8 mouse cellular contexts compared by ENCODE assay signal in the genomic region with DNA sequence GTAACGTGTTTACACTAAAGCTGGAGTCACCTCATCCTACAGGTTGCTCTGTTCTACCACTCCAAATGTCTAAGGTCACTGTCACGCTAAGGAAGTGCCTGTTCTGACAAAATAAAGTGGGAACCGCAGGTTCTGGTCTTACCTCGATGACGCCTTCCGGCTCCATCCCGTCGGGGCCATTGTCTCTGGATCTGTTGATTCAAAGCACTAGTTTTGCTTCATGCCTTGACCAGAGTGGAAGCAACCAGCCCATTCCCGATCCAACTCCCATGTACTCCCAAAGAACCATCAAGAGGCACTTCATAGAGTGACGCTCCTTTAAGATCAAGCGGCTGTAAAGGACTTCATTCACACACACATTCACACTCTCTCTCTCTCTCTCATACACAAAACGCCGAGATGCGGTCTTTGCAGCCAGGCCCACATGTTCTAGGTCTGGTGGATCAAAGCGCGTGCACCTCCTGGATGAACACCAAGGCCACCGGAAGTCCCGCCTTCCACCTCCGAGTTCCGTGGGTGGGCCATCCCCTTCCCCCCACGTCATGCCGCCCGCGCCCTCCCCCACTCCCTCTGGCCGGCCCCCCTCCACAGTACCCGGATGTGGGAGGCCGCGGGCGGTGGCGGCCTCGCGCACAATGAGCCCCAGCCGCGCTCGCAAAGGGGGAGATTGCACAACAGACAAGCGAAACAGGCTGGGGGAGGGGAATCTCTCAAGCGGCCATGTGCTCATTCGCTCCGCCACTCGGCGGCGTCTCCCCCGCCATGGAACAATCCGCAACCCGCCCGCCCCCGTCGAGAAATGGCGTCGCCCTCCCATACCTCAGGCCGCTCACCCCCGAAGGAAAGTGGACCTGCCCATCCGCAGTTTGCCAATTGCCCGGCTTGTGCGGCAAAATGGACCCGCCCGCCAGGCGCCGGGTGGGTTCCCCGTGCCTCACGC. TPM values are rescaled to one million over a fixed set of nuclear protein-coding genes. Genes with fewer than 3 reads are reported as not detected.
DNase-seq lines count a peak whose midpoint lies in the region; ATAC-seq lines count a peak whose summit lies in the region.

No protein-coding gene starts in this region.

- H3K4me2 ChIP-seq in hindbrain, embryonic 16.5 days (ENCODE audit: low read length): peak overlapping the region; percentile 97

- peaks cover 41% of the 10 kb centered on the region for H3K36me3 ChIP-seq in hindbrain, embryonic 16.5 days (ENCODE audit: control insufficient read depth, insufficient read depth, low read length)
- H3K36me3 ChIP-seq in macrophage (ENCODE audit: inconsistent target): peaks cover 48% of the 10 kb centered on the region

- peak; percentile 77 for ATAC-seq in hindbrain, embryonic 16.5 days

- H3K4me1 ChIP-seq in hindbrain, embryonic 16.5 days (ENCODE audit: control insufficient read depth, insufficient read depth, low read depth, low read length): peaks cover 22% of the 10 kb centered on the region

- peak; percentile 96 for DNase-seq in R1 (ENCODE audit: low read depth, low spot score)
- peak; percentile 96 to 98 for DNase-seq in cerebellum, postnatal 25 days
- DNase-seq in frontal cortex, postnatal 36 days (ENCODE audit: low spot score in 2 of 2): peak; percentile 87 to 88
- DNase-seq in left cerebral cortex, adult 18-20 months (ENCODE audit: low spot score in 2 of 2): peak; percentile 85 to 89
- DNase-seq in right cerebral cortex, adult 18-20 months: peak; percentile 91
- peak; percentile 83 for DNase-seq in urinary bladder, postnatal 10 days (ENCODE audit: low spot score)

- H3K9ac ChIP-seq in hindbrain, embryonic 16.5 days (ENCODE audit: low read depth, low read length): peak overlapping the region; percentile 98

- WGBS in hindbrain, embryonic 16.5 days: under 1% methylated on average over 59 of the region's 61 CpGs
- WGBS in macrophage (ENCODE audit: missing documents): under 1% methylated on average over 31 of the region's 61 CpGs

- peaks cover 85% of the 10 kb centered on the region for H3K79me2 ChIP-seq in macrophage (ENCODE audit: inconsistent target)

- H3K27me3 ChIP-seq in hindbrain, embryonic 16.5 days (replicated peaks; ENCODE audit: control insufficient read depth, insufficient read depth, low read length): no peaks in the 10 kb centered on the region

- H3K9me3 ChIP-seq in hindbrain, embryonic 16.5 days (ENCODE audit: control insufficient read depth, low read length): no peaks in the 10 kb centered on the region

- peak overlapping the region; percentile 98 for H3K4me3 ChIP-seq in hindbrain, embryonic 16.5 days (ENCODE audit: low read length)
- peak overlapping the region; percentile 87 for H3K4me3 ChIP-seq in macrophage (ENCODE audit: inconsistent target)

- H3K27ac ChIP-seq in hindbrain, embryonic 16.5 days (ENCODE audit: low read depth, low read length): peak overlapping the region; percentile 98
- peak overlapping the region; percentile 86 for H3K27ac ChIP-seq in macrophage

RNA-seq across cellular contexts. Expression of a gene that starts 1.2 kb away (rescaled TPM):
- 382 and 471 TPM in 2 replicates for polyA plus RNA-seq in hindbrain, embryonic 16.5 days (2015; fragmentation: Nextera tagmentation; extraction: Ambion mirVana)
- total RNA-seq in left cerebral cortex, adult 18-20 months (2021): 100 to 1,000 TPM; 289 to 295 TPM
- 1,000 to 10,000 TPM in 13 of 26 experiments, 100 to 1,000 TPM in 13; 445 to 1,542 (median 988) TPM for total RNA-seq in macrophage (2018; cell fraction: chromatin; rRNA removed)
- total RNA-seq in macrophage (2018; cell fraction: cytosol; rRNA removed): 100 to 1,000 TPM; 534 to 868 (median 666) TPM
- total RNA-seq in macrophage (2018; cell fraction: nucleus; rRNA removed): 1,000 to 10,000 TPM in 4 of 26 experiments, 100 to 1,000 TPM in 22; 458 to 1,180 (median 654) TPM
- polyA plus RNA-seq in macrophage (2018): 683 to 1,306 TPM (median 693 TPM) in 3 replicates

RNA-seq across cellular contexts. Expression of a gene that starts 5.1 kb away (rescaled TPM):
- polyA plus RNA-seq in hindbrain, embryonic 16.5 days (2015; fragmentation: Nextera tagmentation; extraction: Ambion mirVana): 10.2 and 11.5 TPM in 2 replicates
- total RNA-seq in left cerebral cortex, adult 18-20 months (2021): 10 to 100 TPM; 15.1 to 15.5 TPM
- total RNA-seq in macrophage (2018; cell fraction: chromatin; rRNA removed): 100 to 1,000 TPM in 22 of 26 experiments, 10 to 100 TPM in 4; 70.0 to 246 (median 131) TPM
- total RNA-seq in macrophage (2018; cell fraction: cytosol; rRNA removed): 1,000 to 10,000 TPM; 1,546 to 3,140 (median 2,433) TPM
- total RNA-seq in macrophage (2018; cell fraction: nucleus; rRNA removed): 1,000 to 10,000 TPM in 9 of 26 experiments, 100 to 1,000 TPM in 17; 241 to 1,293 (median 906) TPM
- 3,562 to 8,261 TPM (median 3,776 TPM) in 3 replicates for polyA plus RNA-seq in macrophage (2018)

RNA-seq across cellular contexts. Expression of a gene that starts 8.6 kb away (rescaled TPM):
- polyA plus RNA-seq in hindbrain, embryonic 16.5 days (2015; fragmentation: Nextera tagmentation; extraction: Ambion mirVana): 104 and 112 TPM in 2 replicates
- 10 to 100 TPM; 47.5 to 58.2 TPM for total RNA-seq in left cerebral cortex, adult 18-20 months (2021)
- total RNA-seq in macrophage (2018; cell fraction: chromatin; rRNA removed): 10 to 100 TPM; 38.2 to 95.0 (median 55.7) TPM
- total RNA-seq in macrophage (2018; cell fraction: cytosol; rRNA removed): 10 to 100 TPM; 52.7 to 76.6 (median 65.2) TPM
- 10 to 100 TPM; 30.8 to 88.6 (median 57.5) TPM for total RNA-seq in macrophage (2018; cell fraction: nucleus; rRNA removed)
- 81.7 to 90.9 TPM (median 89.2 TPM) in 3 replicates for polyA plus RNA-seq in macrophage (2018)

RNA-seq across cellular contexts. Expression of a gene that starts 10.8 kb away (rescaled TPM):
- 89.8 and 104 TPM in 2 replicates for polyA plus RNA-seq in hindbrain, embryonic 16.5 days (2015; fragmentation: Nextera tagmentation; extraction: Ambion mirVana)
- total RNA-seq in left cerebral cortex, adult 18-20 months (2021): 10 to 100 TPM; 91.4 to 98.7 TPM
- total RNA-seq in macrophage (2018; cell fraction: chromatin; rRNA removed): 100 to 1,000 TPM; 150 to 595 (median 301) TPM
- 10 to 100 TPM; 51.5 to 80.4 (median 66.5) TPM for total RNA-seq in macrophage (2018; cell fraction: cytosol; rRNA removed)
- total RNA-seq in macrophage (2018; cell fraction: nucleus; rRNA removed): 100 to 1,000 TPM in 24 of 26 experiments, 10 to 100 TPM in 2; 85.8 to 278 (median 154) TPM
- polyA plus RNA-seq in macrophage (2018): 57.8 to 99.6 TPM (median 77.5 TPM) in 3 replicates

RNA-seq across cellular contexts. Expression of a gene that starts 14.5 kb away (rescaled TPM):
- polyA plus RNA-seq in hindbrain, embryonic 16.5 days (2015; fragmentation: Nextera tagmentation; extraction: Ambion mirVana): 0.53 and 0.77 TPM in 2 replicates
- total RNA-seq in left cerebral cortex, adult 18-20 months (2021): 1 to 10 TPM; 1.6 to 2.9 TPM
- total RNA-seq in macrophage (2018; cell fraction: chromatin; rRNA removed): 10 to 100 TPM in 25 of 26 experiments, 1 to 10 TPM in 1; 7.6 to 87.6 (median 29.3) TPM
- 10 to 100 TPM in 23 of 26 experiments, 1 to 10 TPM in 3; 8.5 to 49.0 (median 19.5) TPM for total RNA-seq in macrophage (2018; cell fraction: cytosol; rRNA removed)
- 10 to 100 TPM in 25 of 26 experiments, 1 to 10 TPM in 1; 10.0 to 76.3 (median 24.5) TPM for total RNA-seq in macrophage (2018; cell fraction: nucleus; rRNA removed)
- 16.4 to 43.4 TPM (median 40.3 TPM) in 3 replicates for polyA plus RNA-seq in macrophage (2018)

Comparison
In these comparisons a context has a peak if more than half of its experiments do, and no peak if none do; other contexts are left out.
1. Peak in every context shown above with its lines: DNase-seq, ATAC-seq, H3K4me3 ChIP-seq and H3K27ac ChIP-seq.
2. RNA of a gene that starts 5.1 kb away (polyA plus RNA-seq): 3,562 to 8,261 TPM in macrophage; 10.2 to 11.5 TPM in hindbrain, embryonic 16.5 days; every median in the first group is over 100 times any median in the second.